Mouse (Mus musculus): ENCODE data around the gene Sh3bgrl3.

DNA sequence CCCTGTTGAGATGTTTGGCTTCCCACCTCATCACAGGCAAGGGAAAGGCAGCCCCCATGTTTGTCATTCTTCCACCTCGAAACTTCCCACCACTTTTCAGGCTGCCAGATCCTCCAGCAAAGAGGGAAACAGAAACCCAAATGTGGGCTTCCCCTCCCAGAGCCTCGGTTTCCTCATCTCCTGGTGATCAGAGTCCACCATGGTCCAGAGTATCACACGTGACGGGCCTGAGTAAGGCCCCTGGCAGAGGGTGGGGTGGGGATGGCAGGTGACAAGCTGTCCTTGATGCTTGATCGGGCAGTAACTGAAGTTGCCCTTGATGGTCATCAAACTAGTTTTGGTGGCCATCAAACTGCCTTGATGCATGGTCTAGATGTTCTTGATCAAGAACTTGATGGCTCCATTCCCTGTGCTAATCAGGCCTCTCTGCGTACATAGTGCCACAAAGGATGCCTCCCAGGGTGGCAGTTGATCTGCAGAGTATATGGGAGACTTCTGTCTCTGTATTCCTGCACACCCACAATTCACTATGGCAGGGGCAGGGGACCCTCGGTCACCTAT, 34.5 kb downstream of the Sh3bgrl3 start:
- TF ChIP-seq CTCF (IDR thresholded peaks at IDR 0.05; ENCODE audit: insufficient read depth, low read depth, low read length) (no peak), POLR2A (IDR thresholded peaks at IDR 0.05; ENCODE audit: insufficient read depth, low read depth, low read length) (no peak)

Measured in olfactory bulb, adult 2 months (tissue).